Comparison of ENCODE assay signal across 16 mouse cellular contexts in genomic region chr19:21441787-21442186, GRCm38 (mm10). TPM values are rescaled to one million over a fixed set of nuclear protein-coding genes. Genes with fewer than 3 reads are reported as not detected.
"Had no signal": no experiment of that assay in that cellular context is flagged by ENCODE, and none has a peak within 500 bp of the region (broad histone marks: within the 10 kb centered on the region; RNA-seq: fewer than 3 reads in every experiment).

No protein-coding gene starts in this region.

- H3K9me3 ChIP-seq: limb, embryonic 15.5 days; neural tube, embryonic 13.5 days had no signal

- H3K4me3 ChIP-seq: limb, embryonic 15.5 days; neural tube, embryonic 13.5 days had no signal

- H3K27me3 ChIP-seq: limb, embryonic 15.5 days; neural tube, embryonic 13.5 days had no signal

- DNase-seq: kidney, adult 18-20 months; kidney, postnatal 14 days; lung, embryonic 14.5 days; lung, postnatal 14 days; retina, postnatal 1 day; right cerebral cortex, postnatal 4 days; spleen, adult 18-20 months; thymus, adult 18-20 months; thymus, postnatal 25 days had no signal

- H3K36me3 ChIP-seq: limb, embryonic 15.5 days; neural tube, embryonic 13.5 days had no signal

- H3K9ac ChIP-seq: limb, embryonic 15.5 days; liver, embryonic 14.5 days; lung, embryonic 14.5 days; neural tube, embryonic 13.5 days had no signal

- H3K4me2 ChIP-seq: limb, embryonic 15.5 days; lung, embryonic 14.5 days; midbrain, embryonic 11.5 days; neural tube, embryonic 13.5 days had no signal

- H3K4me1 ChIP-seq: limb, embryonic 15.5 days; neural tube, embryonic 13.5 days had no signal

- H3K27ac ChIP-seq: limb, embryonic 15.5 days; liver, embryonic 14.5 days; macrophage; neural tube, embryonic 13.5 days had no signal

- ATAC-seq: midbrain, embryonic 16.5 days had no signal

RNA-seq across cellular contexts. Expression of gene Gda, which starts 31.5 kb away (rescaled TPM):
- polyA plus RNA-seq: limb, embryonic 11.5 days had no signal
